Mouse (Mus musculus) heart, adult 2 months (tissue): ENCODE measurements at regions not wholly inside any gene's neighbourhood (a gene's known extent, or its start where the extent isn't known, plus 50 kb on each side); places are given as distances from the start of the nearest gene placed in this dataset.
A peak's percentile ranks its signal among the peaks of the same experiment; 100 is the strongest.
"Not testable (repeated sequence)": the region's sequence is repeated elsewhere in the genome, so short reads cannot be mapped to it uniquely, and the experiment has no call there.

ENCODE experiments used
- DNase-seq, 2 experiments: peaks; one replicate each; pipeline ENCODE4 v3.0.0; 2021
- H3K27ac ChIP-seq: fragments of 200-600 bp; 2 replicates; pipeline ENCODE4 v1.8.1; 2022
- H3K27me3 ChIP-seq: fragments of 200-500 bp; 2 replicates; pipeline ENCODE4 v1.6.1; 2012; ENCODE audit warnings: mild to moderate bottlenecking, low read length, inconsistent platforms, mixed read lengths; ENCODE audit not compliant: control insufficient read depth, insufficient read depth
- H3K36me3 ChIP-seq: fragments of 200-500 bp; 2 replicates; pipeline ENCODE4 v1.6.1; 2012; ENCODE audit warnings: low read length, inconsistent platforms; ENCODE audit not compliant: control insufficient read depth, insufficient read depth
- H3K4me1 ChIP-seq: fragments of 200-500 bp; 2 replicates; pipeline ENCODE4 v1.6.1; 2011; ENCODE audit warnings: low read length; ENCODE audit not compliant: control insufficient read depth, insufficient read depth
- H3K4me3 ChIP-seq: fragments of 200-600 bp; 2 replicates; pipeline ENCODE4 v1.8.1; 2022
- H3K79me2 ChIP-seq: fragments of 200-500 bp; replicated peaks from 2 replicates; pipeline ENCODE4 v1.6.1; 2012; ENCODE audit warnings: mild to moderate bottlenecking, inconsistent platforms, low read length, moderate library complexity, mixed read lengths; ENCODE audit not compliant: control insufficient read depth, insufficient read depth
- H3K9ac ChIP-seq: fragments of 200-500 bp; 2 replicates; pipeline ENCODE4 v1.6.1; 2012; ENCODE audit warnings: low read depth, mild to moderate bottlenecking, control low read depth, inconsistent platforms, low read length, mixed read lengths
- CTCF ChIP-seq: fragments of 200-600 bp; IDR thresholded peaks from 2 replicates; pipeline ENCODE4 v1.8.1; 2022; ENCODE audit warnings: antibody characterized with exemption, mild to moderate bottlenecking, moderate library complexity
- EP300 ChIP-seq: fragments of 200-500 bp; IDR thresholded peaks from 2 replicates; pipeline ENCODE4 v1.6.1; 2011; ENCODE audit warnings: low read depth, low read length, control low read depth; ENCODE audit not compliant: insufficient read depth
- POLR2A ChIP-seq: fragments of 200-500 bp; IDR thresholded peaks from 2 replicates; pipeline ENCODE4 v1.6.1; 2011; ENCODE audit warnings: mild to moderate bottlenecking, low read depth, low read length, control low read depth; ENCODE audit not compliant: insufficient read depth
- WGBS: fragments of 180-500 bp; shearing (Covaris S2); methylation state at CpG from one replicate; pipeline ENCODE4 v1.1.7; 2018; 5-methylcytosine and 5-hydroxymethylcytosine counted together
- intact Hi-C: fragments of 180-260 bp; cut with DNase I; formaldehyde crosslinking; loops from one replicate; pipeline ENCODE4 v1.15.1; 2025

GRCm38 (mm10) chr13:6901682-6902081 is 253.1 kb upstream of the Pfkp start:
- TF ChIP-seq POLR2A (no peak), EP300 (no peak), CTCF (no peak)
- 73% methylated on average over 2 of the region's 2 CpGs for whole genome bisulfite sequencing
- no peak overlapping the region for H3K4me3 ChIP-seq
- H3K36me3 ChIP-seq: no peaks in the 10 kb centered on the region
- no peak for DNase-seq
- intact Hi-C loops: no loop called here
- H3K27me3 ChIP-seq: no peaks in the 10 kb centered on the region
- H3K27ac ChIP-seq: no peak overlapping the region
- H3K9ac ChIP-seq: no peak overlapping the region
- H3K4me1 ChIP-seq: no peaks in the 10 kb centered on the region
- H3K79me2 ChIP-seq: no peaks in the 10 kb centered on the region

- DNase-seq: no peak
- H3K79me2 ChIP-seq: no peaks in the 10 kb centered on the region
- TF ChIP-seq EP300: no peak
Observed at GRCm38 (mm10) chr13:6897666-6898065, 249.1 kb upstream of the Pfkp start.

GRCm38 (mm10) chr13:6891458-6892076 is 243.0 kb upstream of the Pfkp start:
- Histone ChIP-seq H3K36me3 (no peaks in the 10 kb centered on the region), H3K27me3 (no peaks in the 10 kb centered on the region), H3K4me1 (no peaks in the 10 kb centered on the region), H3K9ac (no peak overlapping the region), H3K79me2 (no peaks in the 10 kb centered on the region), H3K27ac (no peak overlapping the region), H3K4me3 (no peak overlapping the region)
- 36% methylated on average over 5 of the region's 5 CpGs for WGBS
- TF ChIP-seq POLR2A: no peak
- TF ChIP-seq EP300: no peak
- no peak for TF ChIP-seq CTCF
- DNase-seq: no peak
- intact Hi-C loops: no loop called here

More at GRCm38 (mm10) chr13:6897666-6898065, 249.1 kb upstream of the Pfkp start:
- 53% methylated on average over 1 of the region's 1 CpGs for WGBS
- no peaks in the 10 kb centered on the region for H3K36me3 ChIP-seq
- intact Hi-C loops: no loop called here
- no peak overlapping the region for H3K4me3 ChIP-seq
- H3K9ac ChIP-seq: no peak overlapping the region
- no peaks in the 10 kb centered on the region for H3K27me3 ChIP-seq
- no peak overlapping the region for H3K27ac ChIP-seq
- H3K4me1 ChIP-seq: no peaks in the 10 kb centered on the region

GRCm38 (mm10) chr13:6889446-6889845 is 240.9 kb upstream of the Pfkp start:
- intact Hi-C loops, H3K4me1 ChIP-seq, H3K79me2 ChIP-seq, H3K9ac ChIP-seq, H3K27ac ChIP-seq, H3K4me3 ChIP-seq, H3K36me3 ChIP-seq, H3K27me3 ChIP-seq: not testable (repeated sequence)
- peak in 1 of 2 experiments; percentile 8 for DNase-seq
- 57% methylated on average over 9 of the region's 9 CpGs for WGBS

GRCm38 (mm10) chr13:6888381-6888780 is 239.8 kb upstream of the Pfkp start:
- DNase-seq: no peak
- Histone ChIP-seq H3K79me2 (no peaks in the 10 kb centered on the region), H3K36me3 (no peaks in the 10 kb centered on the region), H3K27ac (no peak overlapping the region), H3K9ac (no peak overlapping the region), H3K4me1 (no peaks in the 10 kb centered on the region), H3K27me3 (no peaks in the 10 kb centered on the region), H3K4me3 (no peak overlapping the region)
- intact Hi-C loops: no loop called here
- WGBS: 86% methylated on average over 1 of the region's 1 CpGs
- TF ChIP-seq POLR2A (no peak), EP300 (no peak), CTCF (no peak)

- H3K27me3 ChIP-seq: no peaks in the 10 kb centered on the region
- no peaks in the 10 kb centered on the region for H3K79me2 ChIP-seq
- intact Hi-C loops: no loop called here
- H3K4me3 ChIP-seq: no peak overlapping the region
- H3K27ac ChIP-seq: no peak overlapping the region
- 88% methylated on average over 5 of the region's 5 CpGs for WGBS
- DNase-seq: no peak
- no peak overlapping the region for H3K9ac ChIP-seq
- no peaks in the 10 kb centered on the region for H3K4me1 ChIP-seq
- TF ChIP-seq CTCF (no peak), EP300 (no peak)
- H3K36me3 ChIP-seq: no peaks in the 10 kb centered on the region
Observed at GRCm38 (mm10) chr13:6877018-6877901, 228.7 kb upstream of the Pfkp start.
